Mouse (Mus musculus): ENCODE results near the gene Ppp1r14c.

DNA sequence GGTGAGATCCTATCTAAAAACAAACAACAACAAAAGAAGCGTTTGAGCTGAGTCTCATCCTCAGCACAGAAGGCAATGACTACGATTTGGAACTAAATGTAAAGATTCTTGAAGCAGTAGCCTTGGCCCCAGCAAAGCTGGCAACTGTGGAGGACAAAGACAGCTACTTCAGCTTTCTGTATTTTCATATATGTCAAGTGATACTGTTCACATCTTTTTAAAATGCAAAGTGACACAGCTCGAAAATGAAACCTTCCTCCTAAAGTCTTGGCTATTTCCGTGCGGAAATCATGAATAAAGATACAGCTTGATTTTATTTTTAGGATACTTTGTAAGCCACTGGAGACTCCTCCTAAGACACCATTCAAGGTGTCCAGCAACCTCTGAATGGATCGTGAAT, 148.1 kb downstream of the Ppp1r14c start:
- no peak for TF ChIP-seq CTCF (IDR thresholded peaks at IDR 0.05; ENCODE audit: extremely low read depth, insufficient read depth, low read length)
- TF ChIP-seq POLR2A (IDR thresholded peaks at IDR 0.05; ENCODE audit: extremely low read depth, insufficient read depth, low read length), result no peak

Data from cortical plate, adult 2 months (tissue).